Mouse (Mus musculus) spleen, adult 2 months (tissue): ENCODE data around the gene Rhbdd3.

ENCODE experiments used
- CTCF ChIP-seq: fragments of 200-500 bp; IDR thresholded peaks from 2 replicates; pipeline ENCODE4 v1.5.1; 2011; ENCODE audit warnings: mild to moderate bottlenecking, inconsistent platforms; ENCODE audit not compliant: insufficient read depth, insufficient read length, insufficient replicate concordance; ENCODE audit errors: extremely low read depth
- POLR2A ChIP-seq: fragments of 200-500 bp; IDR thresholded peaks from 2 replicates; pipeline ENCODE4 v1.6.1; 2011; ENCODE audit warnings: low read depth, low read length, inconsistent platforms

DNA sequence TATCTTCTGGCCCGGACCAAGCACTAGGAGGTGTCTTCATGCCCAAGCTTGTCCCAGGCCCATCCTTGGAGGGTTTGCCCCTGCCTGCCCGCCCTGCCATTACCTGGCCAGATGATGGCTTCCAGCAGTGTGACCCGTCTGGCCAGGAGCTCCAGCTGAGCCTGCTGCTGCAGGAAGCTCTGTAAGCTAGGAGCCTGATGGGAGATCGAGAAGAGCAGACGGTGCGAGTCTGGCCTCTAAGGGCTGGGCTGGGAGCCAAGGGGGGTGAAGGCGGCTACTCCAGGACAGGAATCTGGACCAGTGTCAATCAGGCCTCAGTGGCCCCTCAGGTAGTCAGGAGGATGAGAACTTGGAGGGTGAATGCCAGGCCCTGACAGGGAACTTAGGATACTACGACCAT, 10.7 kb downstream of the Rhbdd3 start:
- no peak for TF ChIP-seq CTCF
- no peak for TF ChIP-seq POLR2A
